Mouse (Mus musculus) spleen, postnatal 36 days (tissue): ENCODE data around the gene Nek4.

Source experiments
- DNase-seq, 2 experiments: peaks; one replicate each; pipeline ENCODE4 v3.0.0; 2022; ENCODE audit warnings: low spot score in 2 of 2, mixed read lengths in 1 of 2

The Nek4 gene

GRCm38 (mm10) chr14:30960366-30960765, 9.2 kb downstream of the Nek4 start:
- no peak for DNase-seq

DNA sequence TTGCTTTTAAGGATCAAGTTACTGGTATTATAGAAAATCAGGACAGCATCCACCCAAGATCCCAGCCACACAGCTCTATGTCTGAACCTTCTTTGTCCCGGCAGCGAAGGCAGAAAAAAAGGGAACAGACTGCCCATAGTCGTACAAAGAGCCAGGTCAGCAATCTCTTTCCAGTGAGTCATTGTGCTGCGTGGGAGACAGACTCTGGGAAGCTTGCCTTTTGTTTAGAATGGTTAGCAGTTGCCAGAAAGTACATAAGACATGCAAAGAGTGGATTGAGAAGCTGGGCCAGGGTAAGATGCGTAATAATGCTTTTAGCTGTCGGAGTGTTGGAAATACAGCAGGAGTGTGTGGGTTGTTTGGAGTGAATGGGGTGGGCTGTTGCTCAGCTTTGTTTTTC, 23.0 kb downstream of the Nek4 start:
- DNase-seq: no peak

- DNase-seq: no peak
Measured at GRCm38 (mm10) chr14:30976222-30976621, 25.0 kb downstream of the Nek4 start.

DNA sequence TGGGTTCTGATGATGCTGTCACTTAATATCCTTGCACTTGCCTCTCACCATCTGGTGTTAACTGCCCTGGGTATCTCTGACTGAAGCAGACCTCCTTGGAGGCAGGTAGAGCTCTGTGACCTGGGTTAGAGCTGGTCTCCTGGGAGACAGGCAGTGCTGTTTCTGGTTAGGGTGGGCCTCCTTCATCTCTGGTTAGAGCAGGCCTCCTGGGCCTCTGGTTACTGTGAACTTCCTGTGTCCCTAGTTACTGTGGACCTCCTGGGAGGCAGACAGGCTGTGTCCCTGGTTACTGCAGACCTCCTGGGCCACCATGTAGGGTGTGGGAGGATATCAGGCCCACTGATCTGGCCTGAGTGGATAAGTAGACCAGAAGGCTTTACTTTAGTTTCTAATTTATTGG, 45.2 kb downstream of the Nek4 start:
- no peak for DNase-seq

DNA sequence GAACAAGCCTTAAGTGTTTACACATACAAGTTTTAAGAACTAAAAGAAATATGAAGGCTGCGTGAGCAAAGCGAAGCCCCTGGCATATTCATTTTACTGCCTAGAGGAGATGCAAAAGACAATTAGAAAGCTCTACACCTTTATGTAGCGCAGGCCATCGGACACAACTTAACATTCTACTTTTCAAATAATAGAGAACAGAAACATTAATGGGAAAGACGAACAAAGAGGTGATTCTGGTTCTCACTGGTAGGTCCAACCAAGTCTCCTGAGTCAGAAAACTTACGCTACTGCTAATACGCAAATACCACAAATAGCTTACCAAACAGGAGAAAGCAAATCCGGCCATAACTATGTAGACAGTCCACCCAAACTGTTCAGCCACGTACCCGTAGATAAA, 49.2 kb downstream of the Nek4 start:
- no peak for DNase-seq

GRCm38 (mm10) chr14:31000816-31001306, 49.7 kb downstream of the Nek4 start:
- peak in 1 of 2 experiments; percentile 11 for DNase-seq

GRCm38 (mm10) chr14:31001307-31002205, 50.4 kb downstream of the Nek4 start, which contains the start of the genes Glt8d1 and Spcs1:
Glt8d1 (plus strand) TSS chr14:31001400.
Spcs1 (minus strand) TSS chr14:31001672.
- DNase-seq: peak; percentile 85

DNA sequence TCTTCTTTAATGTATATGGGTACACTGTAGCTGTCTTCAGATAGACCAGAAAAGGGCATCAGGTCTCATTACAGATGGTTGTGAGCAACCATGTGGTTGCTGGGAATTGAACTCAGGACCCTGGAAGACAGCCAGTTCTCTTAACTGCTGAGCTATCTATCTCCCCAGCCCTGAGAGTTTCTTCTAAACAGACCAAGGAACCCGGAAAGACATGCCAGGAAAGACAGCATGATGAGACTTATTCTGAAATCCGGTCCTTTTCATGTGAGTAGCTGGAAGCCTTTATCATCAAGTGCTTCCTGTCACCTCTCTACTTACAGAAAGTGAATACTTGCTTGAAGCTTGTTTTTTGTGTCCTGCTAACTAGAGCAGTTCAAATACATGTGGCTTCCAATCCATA, 53.4 kb downstream of the Nek4 start:
- no peak for DNase-seq

DNA sequence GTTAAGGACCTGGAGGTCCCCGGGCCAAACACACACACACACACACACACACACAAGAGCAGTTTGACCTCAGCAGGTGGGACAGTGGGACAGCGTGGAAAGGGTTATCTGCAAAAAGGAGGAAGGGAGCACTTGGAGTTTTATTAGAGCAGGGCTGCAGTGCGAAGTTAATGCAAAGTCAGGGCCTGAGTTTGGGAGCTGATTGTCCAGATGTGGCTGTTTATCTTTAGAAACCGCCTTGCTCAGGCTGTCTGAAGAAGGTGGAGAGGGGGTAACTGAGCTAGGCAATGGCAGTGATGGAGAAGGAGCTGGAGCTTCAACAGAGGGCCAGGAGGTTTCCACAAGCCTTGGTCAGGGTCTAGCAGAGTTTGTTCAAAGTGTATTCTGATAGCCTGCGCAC, 55.6 kb downstream of the Nek4 start:
- no peak for DNase-seq

GRCm38 (mm10) chr14:31011588-31011987, 60.4 kb downstream of the Nek4 start:
- DNase-seq: no peak

GRCm38 (mm10) chr14:31013928-31014327, 62.8 kb downstream of the Nek4 start:
- no peak for DNase-seq

DNA sequence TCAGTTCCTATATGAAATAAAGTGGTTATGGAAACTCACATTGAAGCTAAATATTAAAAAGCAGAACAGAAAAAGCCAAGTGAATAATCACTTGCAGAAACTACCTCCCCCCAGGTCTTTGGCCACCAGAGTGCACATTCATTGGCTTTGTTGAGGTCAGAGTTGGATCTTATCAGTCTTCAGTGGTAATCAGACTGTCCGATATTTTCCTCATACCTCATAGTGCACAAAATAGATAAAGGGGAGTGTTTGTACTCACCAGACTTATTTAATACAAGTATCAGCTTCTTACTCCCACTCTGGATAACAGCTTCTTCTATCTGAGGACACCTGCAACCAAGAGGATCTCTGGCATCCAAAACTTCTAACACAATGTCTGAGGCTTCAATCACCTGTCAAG, 64.9 kb downstream of the Nek4 start:
- no peak for DNase-seq

DNA sequence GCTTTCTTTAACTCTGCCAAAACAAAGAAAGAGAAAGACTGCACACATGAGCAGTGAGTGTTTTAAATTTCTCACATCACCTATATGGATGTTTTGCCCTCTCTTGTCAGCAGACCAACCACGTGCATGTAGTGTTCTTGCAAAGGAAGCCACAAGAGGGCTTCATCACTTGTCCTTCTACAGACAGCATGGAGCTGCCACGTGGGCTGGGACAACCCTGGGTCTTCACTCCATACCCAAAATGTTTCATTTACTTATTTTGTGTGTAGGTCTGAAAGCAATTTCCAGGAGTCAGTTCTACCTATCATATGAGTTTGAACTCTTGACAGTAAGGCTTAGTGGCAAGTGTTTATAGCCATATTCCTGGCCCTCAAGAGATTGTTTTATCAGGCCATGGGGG, 66.7 kb downstream of the Nek4 start:
- DNase-seq: peak; percentile 12 to 37

DNA sequence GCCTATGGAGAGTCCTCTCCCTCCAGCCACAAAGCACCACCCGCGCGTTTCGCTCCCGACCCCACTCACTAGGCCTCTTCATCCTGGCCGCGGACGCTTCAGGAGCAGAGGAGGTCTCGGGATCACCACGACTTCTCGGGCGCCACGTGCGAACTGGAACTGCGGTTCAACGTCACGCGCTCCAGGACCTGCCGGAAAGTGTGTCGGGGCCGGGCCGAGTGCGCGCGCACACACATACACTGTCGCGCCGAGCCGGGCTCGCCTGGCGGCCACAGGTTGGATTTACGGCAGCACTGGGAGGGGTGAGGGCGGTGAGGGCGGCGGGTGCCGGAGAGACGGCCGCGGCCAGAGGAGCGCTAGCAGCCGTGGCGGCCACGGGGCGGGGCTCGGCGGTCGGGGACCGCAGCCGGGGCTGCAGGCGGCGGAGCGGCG, 67.7 kb downstream of the Nek4 start, which contains the start of the genes Pbrm1 and Gnl3:
Pbrm1 (plus strand) TSS at position 279 of the 432 bp plus-strand sequence.
Gnl3 (minus strand) TSS at position 293 of the 432 bp plus-strand sequence.
- peak; percentile 96 to 97 for DNase-seq

GRCm38 (mm10) chr14:31019331-31020205, 68.4 kb downstream of the Nek4 start:
- DNase-seq: peak; percentile 88 to 89

- DNase-seq: no peak
Measured at GRCm38 (mm10) chr14:31022579-31022978, 71.4 kb downstream of the Nek4 start.

GRCm38 (mm10) chr14:31025785-31026184, 74.6 kb downstream of the Nek4 start:
- DNase-seq: peak in 1 of 2 experiments; percentile 17
